Mouse (Mus musculus): ENCODE measurements at regions not wholly inside any gene's neighbourhood (a gene's known extent, or its start where the extent isn't known, plus 50 kb on each side); places are given as distances from the start of the nearest gene placed in this dataset.

GRCm38 (mm10) chr14:13146959-13147535 is 137.5 kb upstream of the Synpr start:
- 42% methylated on average over 4 of the region's 4 CpGs for WGBS
- Histone ChIP-seq H3K36me3 (ENCODE audit: insufficient read depth, low read length) (no peaks in the 10 kb centered on the region), H3K4me1 (ENCODE audit: insufficient read depth, low read length) (no peaks in the 10 kb centered on the region), H3K4me3 (ENCODE audit: low read length) (no peak overlapping the region), H3K9me3 (ENCODE audit: low read length) (no peaks in the 10 kb centered on the region), H3K27me3 (ENCODE audit: insufficient read depth, low read length) (no peaks in the 10 kb centered on the region), H3K4me2 (replicated peaks; ENCODE audit: low read depth, low read length) (no peak overlapping the region), H3K27ac (ENCODE audit: low read length) (no peak overlapping the region), H3K9ac (replicated peaks; ENCODE audit: low read length) (no peak overlapping the region)
- ATAC-seq (ENCODE audit: low FRiP score, low TSS enrichment): no peak

GRCm38 (mm10) chr14:13149617-13150016 is 135.0 kb upstream of the Synpr start:
- H3K27me3 ChIP-seq (ENCODE audit: insufficient read depth, low read length): no peaks in the 10 kb centered on the region
- H3K4me1 ChIP-seq (ENCODE audit: insufficient read depth, low read length): no peaks in the 10 kb centered on the region
- H3K4me2 ChIP-seq (replicated peaks; ENCODE audit: low read depth, low read length): no peak overlapping the region
- no peak overlapping the region for H3K9ac ChIP-seq (replicated peaks; ENCODE audit: low read length)
- no peak overlapping the region for H3K4me3 ChIP-seq (ENCODE audit: low read length)
- no peaks in the 10 kb centered on the region for H3K9me3 ChIP-seq (ENCODE audit: low read length)
- no peaks in the 10 kb centered on the region for H3K36me3 ChIP-seq (ENCODE audit: insufficient read depth, low read length)
- no peak for ATAC-seq (ENCODE audit: low FRiP score, low TSS enrichment)
- H3K27ac ChIP-seq (ENCODE audit: low read length): no peak overlapping the region
- WGBS: 69% methylated on average over 1 of the region's 1 CpGs

DNA sequence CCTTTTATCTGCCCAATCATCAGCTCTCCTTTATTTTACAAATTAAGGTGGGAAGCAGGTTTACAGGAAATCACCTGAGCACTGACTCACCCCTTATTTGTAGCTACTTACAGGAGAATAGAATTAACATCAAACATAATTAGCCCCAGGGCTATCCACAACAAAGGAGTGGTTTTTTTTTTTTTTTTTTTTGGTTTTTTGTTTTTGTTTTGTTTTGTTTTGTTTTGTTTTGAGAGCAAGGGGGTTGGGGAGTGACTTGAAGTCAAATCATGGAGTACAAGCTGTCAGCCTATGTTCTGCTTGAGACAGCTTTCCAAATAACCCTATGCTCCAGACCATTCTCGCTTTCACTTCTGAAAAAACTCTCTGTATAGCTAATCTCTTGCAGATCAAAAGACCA is 132.9 kb upstream of the Synpr start:
- no peak for ATAC-seq (ENCODE audit: low FRiP score, low TSS enrichment)
- WGBS: 83% methylated on average over 1 of the region's 1 CpGs
- Histone ChIP-seq H3K27ac (ENCODE audit: low read length) (no peak overlapping the region), H3K36me3 (ENCODE audit: insufficient read depth, low read length) (no peaks in the 10 kb centered on the region), H3K9me3 (ENCODE audit: low read length) (no peaks in the 10 kb centered on the region), H3K27me3 (ENCODE audit: insufficient read depth, low read length) (no peaks in the 10 kb centered on the region), H3K4me3 (ENCODE audit: low read length) (no peak overlapping the region), H3K4me2 (replicated peaks; ENCODE audit: low read depth, low read length) (no peak overlapping the region), H3K9ac (replicated peaks; ENCODE audit: low read length) (no peak overlapping the region), H3K4me1 (ENCODE audit: insufficient read depth, low read length) (no peaks in the 10 kb centered on the region)

GRCm38 (mm10) chr14:13176149-13176548 is 108.4 kb upstream of the Synpr start:
- Histone ChIP-seq H3K27ac (ENCODE audit: low read length) (no peak overlapping the region), H3K9ac (replicated peaks; ENCODE audit: low read length) (no peak overlapping the region), H3K9me3 (ENCODE audit: low read length) (no peaks in the 10 kb centered on the region), H3K27me3 (ENCODE audit: insufficient read depth, low read length) (no peaks in the 10 kb centered on the region), H3K4me3 (ENCODE audit: low read length) (no peak overlapping the region), H3K36me3 (ENCODE audit: insufficient read depth, low read length) (no peaks in the 10 kb centered on the region), H3K4me1 (ENCODE audit: insufficient read depth, low read length) (no peaks in the 10 kb centered on the region), H3K4me2 (replicated peaks; ENCODE audit: low read depth, low read length) (no peak overlapping the region)
- no peak; the same call in 1 of the 2 replicates for ATAC-seq (ENCODE audit: low FRiP score, low TSS enrichment)
- 12% methylated on average over 3 of the region's 3 CpGs for WGBS

DNA sequence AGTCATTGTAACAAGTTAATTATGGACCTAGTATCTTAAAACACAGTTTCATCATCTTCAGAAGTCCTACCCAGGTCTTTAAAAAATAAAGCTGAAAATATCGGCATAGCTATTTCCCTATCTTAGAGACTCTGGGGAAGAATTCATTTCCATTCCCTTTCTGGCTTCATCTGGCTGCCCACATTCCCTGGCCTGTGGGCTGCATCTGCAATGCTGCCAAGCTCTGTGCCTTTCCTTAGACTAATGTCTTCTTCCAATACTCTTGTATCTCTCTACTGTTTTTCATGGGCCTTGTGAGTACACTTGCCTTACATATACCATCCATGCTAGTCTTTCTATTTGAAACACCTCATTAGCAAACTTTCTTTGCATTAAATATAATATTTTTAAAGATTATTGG is 106.7 kb upstream of the Synpr start:
- no peaks in the 10 kb centered on the region for H3K4me1 ChIP-seq (ENCODE audit: insufficient read depth, low read length)
- no peak overlapping the region for H3K9ac ChIP-seq (replicated peaks; ENCODE audit: low read length)
- no peak overlapping the region for H3K4me2 ChIP-seq (replicated peaks; ENCODE audit: low read depth, low read length)
- H3K27ac ChIP-seq (ENCODE audit: low read length): no peak overlapping the region
- H3K36me3 ChIP-seq (ENCODE audit: insufficient read depth, low read length): no peaks in the 10 kb centered on the region
- peaks cover 4% of the 10 kb centered on the region; the same call in 1 of the 2 replicates for H3K9me3 ChIP-seq (ENCODE audit: low read length)
- WGBS: 89% methylated on average over 1 of the region's 1 CpGs
- H3K4me3 ChIP-seq (ENCODE audit: low read length): no peak overlapping the region
- no peak for ATAC-seq (ENCODE audit: low FRiP score, low TSS enrichment)
- H3K27me3 ChIP-seq (ENCODE audit: insufficient read depth, low read length): no peaks in the 10 kb centered on the region

DNA sequence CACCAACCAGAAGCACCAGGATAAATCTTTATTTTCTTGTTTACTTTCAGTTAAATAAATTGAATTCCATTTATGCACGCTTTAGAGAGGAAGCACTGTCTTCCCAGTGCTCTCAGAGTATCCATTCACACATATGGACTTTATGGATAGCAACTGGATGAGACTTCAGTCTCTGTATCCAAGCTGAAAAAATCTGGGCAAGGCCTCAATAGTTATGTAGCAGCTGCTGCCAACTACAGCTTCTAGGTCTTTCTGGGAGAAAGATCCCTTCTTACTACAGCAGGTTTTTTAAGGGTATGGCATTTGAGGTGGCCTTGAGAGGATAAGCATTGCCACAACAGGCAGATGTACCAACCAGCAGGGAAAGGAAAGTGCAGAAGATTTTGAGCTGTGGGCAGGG is 93.8 kb upstream of the Synpr start:
- Histone ChIP-seq H3K9ac (replicated peaks; ENCODE audit: low read length) (no peak overlapping the region), H3K27me3 (ENCODE audit: insufficient read depth, low read length) (no peaks in the 10 kb centered on the region), H3K27ac (ENCODE audit: low read length) (no peak overlapping the region), H3K4me1 (ENCODE audit: insufficient read depth, low read length) (no peaks in the 10 kb centered on the region), H3K4me2 (replicated peaks; ENCODE audit: low read depth, low read length) (no peak overlapping the region), H3K4me3 (ENCODE audit: low read length) (no peak overlapping the region), H3K36me3 (ENCODE audit: insufficient read depth, low read length) (no peaks in the 10 kb centered on the region), H3K9me3 (ENCODE audit: low read length) (no peaks in the 10 kb centered on the region)
- no peak for ATAC-seq (ENCODE audit: low FRiP score, low TSS enrichment)
- 78% methylated on average over 1 of the region's 1 CpGs for WGBS

DNA sequence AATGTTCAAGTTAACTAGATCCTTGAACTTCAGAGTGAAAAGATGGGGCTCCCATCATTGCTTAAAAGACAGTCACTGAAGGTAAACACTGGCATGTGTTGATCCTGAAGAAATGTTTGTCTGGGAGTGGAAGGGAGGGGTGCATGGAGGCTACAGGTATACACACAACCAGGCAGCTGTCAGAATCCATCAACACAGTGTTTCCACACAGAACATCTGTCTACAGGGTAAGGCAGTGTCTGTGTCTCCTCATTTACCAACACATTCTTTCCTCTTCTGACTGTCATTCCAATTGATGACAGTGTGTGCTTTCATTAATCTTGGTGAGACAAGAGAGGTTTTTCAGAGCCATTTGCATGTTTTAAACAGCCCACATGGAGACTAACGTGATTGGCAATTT is 91.8 kb upstream of the Synpr start:
- Histone ChIP-seq H3K9me3 (ENCODE audit: low read length) (no peaks in the 10 kb centered on the region), H3K4me3 (ENCODE audit: low read length) (no peak overlapping the region), H3K36me3 (ENCODE audit: insufficient read depth, low read length) (no peaks in the 10 kb centered on the region), H3K9ac (replicated peaks; ENCODE audit: low read length) (no peak overlapping the region), H3K4me1 (ENCODE audit: insufficient read depth, low read length) (no peaks in the 10 kb centered on the region), H3K27ac (ENCODE audit: low read length) (no peak overlapping the region), H3K4me2 (replicated peaks; ENCODE audit: low read depth, low read length) (no peak overlapping the region), H3K27me3 (ENCODE audit: insufficient read depth, low read length) (no peaks in the 10 kb centered on the region)
- ATAC-seq (ENCODE audit: low FRiP score, low TSS enrichment): no peak
- whole genome bisulfite sequencing: 67% methylated on average over 1 of the region's 1 CpGs

DNA sequence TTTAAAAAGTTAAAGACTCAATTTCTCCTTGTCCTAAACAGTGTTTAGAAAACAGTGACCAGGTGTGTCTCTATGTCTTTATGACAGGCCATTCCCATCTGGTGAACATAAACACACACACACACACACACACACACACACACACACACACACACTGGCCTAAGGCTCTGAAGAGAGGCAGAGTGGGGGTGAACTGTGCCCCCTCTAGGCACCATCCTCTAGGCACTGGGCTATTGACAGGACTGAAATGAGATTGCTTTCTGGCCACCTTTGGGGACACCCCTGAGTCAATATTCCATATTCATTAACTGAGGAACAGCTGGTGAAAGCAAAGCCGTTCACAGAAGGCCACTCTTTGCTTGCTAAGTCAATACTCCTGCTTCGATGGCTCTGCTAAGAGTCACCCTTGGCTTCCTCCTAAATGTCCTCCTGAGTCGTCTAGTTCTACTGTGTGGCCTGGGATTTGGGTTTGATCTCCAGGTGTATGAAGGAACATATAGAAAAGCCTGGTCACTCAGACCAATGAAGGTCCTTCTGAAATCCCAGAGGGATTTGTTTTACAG is 87.2 kb upstream of the Synpr start:
- ATAC-seq (ENCODE audit: low FRiP score, low TSS enrichment): no peak
- Histone ChIP-seq H3K36me3 (ENCODE audit: insufficient read depth, low read length) (no peaks in the 10 kb centered on the region), H3K4me3 (ENCODE audit: low read length) (no peak overlapping the region), H3K4me2 (replicated peaks; ENCODE audit: low read depth, low read length) (no peak overlapping the region), H3K27ac (ENCODE audit: low read length) (no peak overlapping the region), H3K9me3 (ENCODE audit: low read length) (no peaks in the 10 kb centered on the region), H3K4me1 (ENCODE audit: insufficient read depth, low read length) (no peaks in the 10 kb centered on the region), H3K9ac (replicated peaks; ENCODE audit: low read length) (no peak overlapping the region), H3K27me3 (ENCODE audit: insufficient read depth, low read length) (no peaks in the 10 kb centered on the region)
- WGBS: 72% methylated on average over 3 of the region's 3 CpGs

- 22% methylated on average over 1 of the region's 1 CpGs for WGBS
- H3K27me3 ChIP-seq (ENCODE audit: insufficient read depth, low read length): no peaks in the 10 kb centered on the region
- no peak overlapping the region for H3K9ac ChIP-seq (replicated peaks; ENCODE audit: low read length)
- H3K4me1 ChIP-seq (ENCODE audit: insufficient read depth, low read length): no peaks in the 10 kb centered on the region
- no peaks in the 10 kb centered on the region for H3K36me3 ChIP-seq (ENCODE audit: insufficient read depth, low read length)
- no peak overlapping the region for H3K27ac ChIP-seq (ENCODE audit: low read length)
- no peak overlapping the region for H3K4me2 ChIP-seq (replicated peaks; ENCODE audit: low read depth, low read length)
- 0 out of 2 replicates have a peak, but pooled peaks have one; percentile 57 for ATAC-seq (ENCODE audit: low FRiP score, low TSS enrichment)
- H3K9me3 ChIP-seq (ENCODE audit: low read length): no peaks in the 10 kb centered on the region
- no peak overlapping the region for H3K4me3 ChIP-seq (ENCODE audit: low read length)
Measured at GRCm38 (mm10) chr14:13198491-13198890, 86.1 kb upstream of the Synpr start.

- Histone ChIP-seq H3K27ac (ENCODE audit: low read length) (no peak overlapping the region), H3K9me3 (ENCODE audit: low read length) (no peaks in the 10 kb centered on the region), H3K36me3 (ENCODE audit: insufficient read depth, low read length) (no peaks in the 10 kb centered on the region), H3K4me2 (replicated peaks; ENCODE audit: low read depth, low read length) (no peak overlapping the region), H3K4me3 (ENCODE audit: low read length) (no peak overlapping the region), H3K4me1 (ENCODE audit: insufficient read depth, low read length) (no peaks in the 10 kb centered on the region), H3K27me3 (ENCODE audit: insufficient read depth, low read length) (no peaks in the 10 kb centered on the region), H3K9ac (replicated peaks; ENCODE audit: low read length) (no peak overlapping the region)
- WGBS: 89% methylated on average over 1 of the region's 1 CpGs
- ATAC-seq (ENCODE audit: low FRiP score, low TSS enrichment): no peak
Measured at GRCm38 (mm10) chr14:13212658-13213057, 71.9 kb upstream of the Synpr start.

Measured in kidney, embryonic 16.5 days (tissue).